Mouse (Mus musculus) spleen, adult 2 months (tissue): ENCODE data around the gene Zfp791.
"Not testable (repeated sequence)": the region's sequence is repeated elsewhere in the genome, so short reads cannot be mapped to it uniquely, and the experiment has no call there.

ENCODE experiments used
- CTCF ChIP-seq: fragments of 200-500 bp; IDR thresholded peaks from 2 replicates; pipeline ENCODE4 v1.5.1; 2011; ENCODE audit warnings: mild to moderate bottlenecking, inconsistent platforms; ENCODE audit not compliant: insufficient read depth, insufficient read length, insufficient replicate concordance; ENCODE audit errors: extremely low read depth
- POLR2A ChIP-seq: fragments of 200-500 bp; IDR thresholded peaks from 2 replicates; pipeline ENCODE4 v1.6.1; 2011; ENCODE audit warnings: low read depth, low read length, inconsistent platforms

GRCm38 (mm10) chr8:85082169-85082568 is 40.7 kb downstream of the Zfp791 start:
- not testable (repeated sequence) for TF ChIP-seq CTCF, POLR2A
